Mouse (Mus musculus): ENCODE results near the gene Foxk1.
A peak's percentile ranks its signal among the peaks of the same experiment; 100 is the strongest.

The Foxk1 gene

DNA sequence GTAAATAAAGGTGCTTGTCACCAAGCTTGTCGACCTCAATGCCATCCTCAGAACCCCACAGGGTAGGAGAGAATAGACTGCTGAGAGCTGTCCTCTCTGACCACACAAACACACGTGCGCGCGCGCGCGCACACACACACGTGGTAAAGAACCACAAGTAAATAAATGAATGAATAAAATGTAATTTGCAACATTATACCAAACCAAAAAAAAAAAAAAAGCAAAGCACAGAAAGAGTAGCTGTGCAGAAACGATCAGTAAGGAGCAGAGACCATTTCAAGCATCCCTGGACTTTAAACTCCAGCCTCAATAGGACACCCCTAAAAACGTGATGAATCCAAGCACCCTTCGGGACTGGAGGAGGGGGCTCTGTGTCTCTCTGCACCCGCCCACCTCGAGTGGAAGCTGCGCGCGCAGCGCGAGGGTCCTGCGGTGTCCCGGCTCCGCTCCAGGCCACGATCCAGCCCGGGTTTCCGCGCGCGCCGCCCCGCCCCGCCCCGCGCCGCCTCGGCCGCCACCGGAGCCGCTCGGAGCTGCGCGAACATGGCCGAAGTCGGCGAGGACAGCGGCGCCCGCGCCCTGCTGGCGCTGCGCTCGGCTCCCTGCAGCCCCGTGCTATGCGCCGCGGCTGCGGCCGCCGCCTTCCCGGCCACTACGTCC is at the start of gene Foxk1:
Foxk1 (plus strand) TSS at position 517 of the 660 bp plus-strand sequence.
- peak; percentile 99 for DNase-seq (ENCODE audit: extremely low spot score, low spot score)

DNA sequence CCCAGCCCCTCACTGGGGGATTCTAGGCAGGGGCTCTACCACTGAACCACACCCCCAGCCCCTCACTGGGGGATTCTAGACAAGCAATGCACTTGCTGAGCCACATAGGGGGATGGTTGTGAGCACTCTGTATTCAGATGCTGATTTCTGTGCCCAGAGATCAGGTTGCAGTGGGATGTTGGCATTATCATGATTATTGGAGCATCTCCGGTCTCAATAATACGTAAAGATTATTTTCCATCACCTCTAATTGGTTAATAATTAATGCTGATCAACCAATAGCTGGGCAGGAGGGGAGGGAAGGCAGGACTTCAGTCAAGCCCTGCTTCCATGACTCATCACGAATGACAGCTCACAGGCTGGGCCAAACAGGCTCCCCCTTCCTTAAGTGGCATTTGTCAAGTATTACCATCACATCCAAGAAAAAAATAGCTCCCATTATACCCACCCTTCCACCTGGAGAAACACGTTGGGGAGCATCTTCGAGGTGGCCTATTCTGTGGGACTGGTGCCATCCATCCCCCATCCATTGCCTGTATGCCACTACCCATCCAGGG is 48.9 kb upstream of the Foxk1 start:
- DNase-seq (ENCODE audit: extremely low spot score, low spot score): no peak

DNA sequence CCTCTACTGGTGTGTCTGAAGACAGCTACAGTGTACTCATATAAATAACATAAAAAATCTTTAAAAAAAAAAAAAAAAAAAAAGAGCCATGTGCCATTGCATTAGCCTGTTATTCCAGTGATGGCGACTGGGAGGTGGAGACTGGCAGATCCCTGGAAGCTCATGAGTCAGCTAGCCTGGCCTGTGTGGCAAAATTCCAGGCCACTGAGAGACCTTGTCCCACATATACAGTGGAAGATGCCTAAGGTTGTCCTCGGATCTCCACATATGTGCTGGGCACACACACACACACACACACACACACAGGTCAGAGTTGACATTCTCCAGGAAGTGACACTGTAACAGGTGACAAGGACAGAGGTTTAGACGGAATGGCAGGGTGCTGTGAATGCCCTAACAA is 46.2 kb upstream of the Foxk1 start:
- DNase-seq (ENCODE audit: extremely low spot score, low spot score): no peak

DNA sequence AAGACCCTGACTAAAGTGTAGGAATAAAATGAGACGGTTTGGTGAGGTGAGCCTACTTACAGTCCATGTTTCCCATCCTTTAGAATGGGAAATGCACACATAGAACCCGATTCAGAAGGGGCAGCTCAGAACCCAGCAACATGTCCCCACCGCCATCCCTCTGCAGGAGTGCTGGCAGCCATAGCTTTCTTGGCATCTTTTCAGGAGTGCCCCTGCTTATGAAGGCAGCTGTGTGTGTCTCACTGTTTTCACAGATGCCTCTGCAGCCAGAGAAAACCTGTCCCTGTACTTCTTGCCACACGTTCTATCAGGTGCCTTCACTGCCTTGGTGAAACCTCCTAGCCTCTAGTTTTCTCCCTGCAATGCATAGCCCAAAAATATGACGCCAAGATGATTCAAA is 40.1 kb upstream of the Foxk1 start:
- DNase-seq (ENCODE audit: extremely low spot score, low spot score): no peak

DNA sequence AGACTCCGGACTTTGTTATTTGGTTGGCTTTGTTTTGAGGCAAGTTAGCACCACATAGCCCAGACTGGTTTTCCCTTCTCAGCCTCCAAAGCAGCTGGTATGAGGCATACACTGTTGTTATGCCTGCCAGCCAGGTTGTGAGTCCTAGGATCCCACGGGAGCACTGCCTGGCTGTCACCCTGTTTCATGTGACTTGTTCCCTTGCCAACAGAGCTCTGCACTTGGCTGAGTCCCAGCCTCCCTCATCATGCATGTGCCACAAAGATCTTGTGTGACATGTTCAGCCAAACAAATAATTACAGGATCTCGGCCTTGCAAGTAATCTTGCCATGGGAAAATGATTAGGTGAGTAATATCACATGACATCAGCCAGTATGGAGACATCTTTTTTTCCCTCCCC is 38.4 kb upstream of the Foxk1 start:
- no peak for DNase-seq (ENCODE audit: extremely low spot score, low spot score)

DNA sequence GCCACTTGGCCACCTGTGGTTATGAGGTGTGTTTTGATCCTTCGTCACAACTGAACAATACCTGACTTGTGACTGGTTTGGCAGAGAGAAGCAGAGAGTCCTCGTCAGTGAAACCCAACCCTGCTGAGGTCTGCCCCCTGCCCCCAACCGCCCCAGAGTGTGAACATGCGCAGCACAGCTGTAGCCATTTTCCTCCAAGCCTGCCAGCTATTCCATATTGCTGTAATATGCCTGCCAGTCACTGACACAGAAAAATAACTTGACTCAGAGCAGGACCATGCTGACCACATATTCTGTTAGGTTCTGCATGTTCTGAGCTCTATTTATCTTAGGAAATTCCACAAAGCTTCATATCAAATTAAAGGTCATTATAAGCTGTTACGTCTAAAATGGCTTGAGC is 37.2 kb upstream of the Foxk1 start:
- DNase-seq (ENCODE audit: extremely low spot score, low spot score): no peak

DNA sequence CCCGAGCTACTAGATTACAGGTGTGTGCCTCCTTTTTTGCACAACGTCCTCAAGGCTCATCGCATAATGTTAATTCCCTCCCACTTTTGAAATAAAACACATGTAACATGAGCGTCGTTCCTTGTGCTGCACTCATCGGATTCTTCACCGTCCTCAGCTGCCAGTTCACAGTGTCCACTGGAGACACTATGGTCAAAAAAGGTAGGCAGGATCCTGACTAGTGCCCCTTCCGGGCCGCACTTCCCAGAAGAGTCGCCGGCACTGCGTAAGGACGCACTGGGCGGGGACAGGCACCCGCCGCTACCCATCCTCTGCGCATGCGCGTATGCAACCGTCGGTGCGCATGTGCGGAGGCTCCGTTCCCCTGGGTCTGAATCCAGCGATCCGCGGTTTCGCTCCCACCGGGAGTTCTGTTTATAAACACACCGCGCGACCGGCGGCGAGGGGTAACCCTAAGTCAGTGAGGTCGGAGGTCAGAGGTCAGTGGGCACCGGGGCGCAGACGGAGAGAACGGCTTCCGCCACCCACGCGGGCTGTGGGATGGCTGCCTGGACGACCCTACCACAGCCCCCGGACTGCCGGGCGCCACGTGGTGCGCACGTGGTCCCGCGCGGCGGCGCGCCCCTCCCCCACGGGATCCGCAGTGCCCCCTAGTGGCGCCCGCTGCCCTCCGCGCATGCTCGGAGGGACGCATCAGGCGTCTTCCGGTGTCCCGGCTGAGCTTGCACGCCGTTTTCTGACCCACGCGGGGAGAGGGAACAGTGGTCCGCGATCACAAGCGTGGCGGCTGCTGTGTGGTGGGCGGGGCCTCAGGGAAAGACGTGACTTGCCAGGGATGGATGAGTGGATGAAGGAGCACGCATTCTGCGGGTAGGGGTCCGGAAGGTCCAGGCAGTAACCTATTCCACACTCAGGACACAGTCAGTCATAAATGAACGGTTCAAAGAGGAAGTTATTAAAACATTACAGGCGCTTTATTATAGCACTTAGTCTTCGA is 33.9 kb upstream of the Foxk1 start:
- DNase-seq (ENCODE audit: extremely low spot score, low spot score): peak; percentile 100

DNA sequence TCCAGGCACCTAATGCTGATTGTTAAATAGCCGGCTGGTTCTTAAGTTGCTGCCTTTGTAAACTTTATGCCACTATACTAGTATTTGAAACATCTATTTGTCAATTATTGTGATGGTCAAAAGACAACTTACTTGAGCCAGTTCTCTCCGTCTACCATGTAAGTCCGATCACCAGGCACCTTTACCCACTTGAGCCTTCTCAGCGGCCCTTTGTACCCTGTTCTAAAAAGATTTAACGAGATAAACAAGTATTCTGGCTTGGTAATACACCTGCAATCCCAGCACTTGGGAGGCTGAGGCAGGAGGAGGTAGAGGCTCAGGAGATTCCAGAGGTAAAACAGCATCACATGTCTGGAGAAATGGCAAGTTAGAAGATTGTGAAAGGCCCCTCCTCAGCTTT is 33.2 kb upstream of the Foxk1 start:
- no peak for DNase-seq (ENCODE audit: extremely low spot score, low spot score)

DNA sequence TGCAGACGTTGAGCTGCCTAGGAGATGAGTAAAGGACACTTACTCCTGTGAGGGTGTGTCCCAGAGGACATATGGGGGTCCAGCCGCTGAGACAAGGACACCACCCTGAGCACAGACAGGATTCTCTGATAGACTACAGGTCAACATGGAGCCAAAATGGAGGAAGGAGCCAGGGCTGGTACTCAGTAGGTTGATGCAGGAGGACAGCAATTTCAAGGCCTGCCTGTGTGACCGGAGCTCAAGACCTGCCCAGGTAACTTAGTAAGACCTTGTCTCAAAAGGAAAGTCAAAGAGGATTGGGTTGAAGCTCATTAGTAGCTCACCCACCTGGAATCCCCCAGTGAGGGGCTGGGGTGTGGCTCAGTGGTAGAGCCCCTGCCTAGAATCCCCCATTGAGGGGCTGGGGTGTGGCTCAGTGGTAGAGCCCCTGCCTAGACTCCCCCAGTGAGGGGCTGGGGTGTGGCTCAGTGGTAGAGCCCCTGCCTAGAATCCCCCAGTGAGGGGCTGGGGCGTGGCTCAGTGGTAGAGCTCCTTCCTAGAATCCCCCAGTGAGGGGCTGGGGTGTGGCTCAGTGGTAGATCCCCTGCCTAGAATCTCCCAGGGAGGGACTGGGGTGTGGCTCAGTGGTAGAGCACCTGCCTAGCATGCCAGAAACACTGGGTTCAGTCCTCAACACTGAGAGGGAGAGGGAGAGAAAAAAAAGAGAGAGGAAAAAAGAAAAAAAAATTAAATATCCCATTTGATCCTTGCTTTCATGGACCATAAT is 30.7 kb upstream of the Foxk1 start:
- no peak for DNase-seq (ENCODE audit: extremely low spot score, low spot score)

DNA sequence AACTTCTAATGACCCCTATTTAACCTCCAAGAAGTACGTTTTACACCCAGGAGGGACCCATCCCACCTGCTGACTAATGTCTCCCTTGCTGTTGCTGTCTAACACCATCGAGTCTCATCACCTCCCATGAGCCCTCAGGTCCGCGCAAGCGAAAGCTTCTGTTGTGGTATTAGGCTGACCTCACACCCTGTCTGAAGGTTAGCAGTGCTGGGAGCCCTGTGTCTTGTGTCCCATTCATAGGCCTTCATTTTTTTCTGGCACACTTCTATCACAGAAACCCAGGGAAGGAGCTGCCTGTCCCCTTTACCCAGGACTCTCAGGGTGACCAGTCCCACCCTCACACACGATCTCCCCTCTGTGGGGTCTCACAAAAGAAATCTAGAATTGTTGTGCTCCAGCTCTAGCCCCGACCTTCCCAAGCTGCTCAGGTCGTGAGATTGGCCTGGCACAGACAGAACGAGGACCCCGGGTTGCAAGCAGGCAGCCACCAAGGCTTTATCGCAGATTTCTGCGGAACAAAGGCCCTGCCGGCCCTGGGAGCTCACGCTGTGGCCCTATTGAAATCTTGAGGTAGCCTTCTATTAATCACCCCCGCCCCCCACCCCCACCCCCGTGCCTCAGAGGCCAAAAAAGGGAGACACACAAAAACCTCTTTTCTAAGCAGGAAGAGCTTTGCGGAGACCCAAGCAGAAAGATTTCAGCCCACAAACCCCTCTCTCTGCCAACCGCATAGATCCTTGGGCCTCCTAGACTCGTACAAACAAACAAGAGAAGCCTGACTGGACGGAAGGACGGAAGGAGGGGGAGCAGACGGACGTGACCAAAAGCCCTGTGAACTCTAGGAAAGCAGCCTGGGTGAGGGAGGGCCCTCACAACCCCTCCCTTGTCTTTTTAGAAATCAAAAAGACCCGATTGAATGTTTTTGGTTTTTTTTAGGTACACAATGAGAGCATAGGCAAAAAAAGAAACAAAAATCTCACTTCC is 29.8 kb upstream of the Foxk1 start:
- DNase-seq (ENCODE audit: extremely low spot score, low spot score): peak; percentile 81

DNA sequence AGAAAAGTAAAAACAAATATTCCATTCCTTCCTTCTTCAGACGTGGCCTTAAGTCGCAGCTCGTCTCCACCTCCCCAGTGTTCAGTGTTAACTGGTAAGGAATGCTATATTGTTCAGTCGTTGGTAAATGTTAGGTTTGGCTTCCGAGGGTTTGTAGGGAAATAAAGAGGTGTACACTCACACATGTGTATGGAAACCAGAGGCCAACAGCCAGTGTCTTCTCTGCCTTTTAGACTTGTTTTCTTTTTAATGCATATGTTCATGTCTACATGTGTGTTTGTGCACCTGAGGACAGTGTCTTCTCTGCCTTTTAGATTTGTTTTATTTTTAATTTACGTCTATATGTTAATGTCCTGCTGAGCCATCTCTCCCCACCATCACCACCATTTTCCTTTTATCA is 29.1 kb upstream of the Foxk1 start:
- DNase-seq (ENCODE audit: extremely low spot score, low spot score): no peak

DNA sequence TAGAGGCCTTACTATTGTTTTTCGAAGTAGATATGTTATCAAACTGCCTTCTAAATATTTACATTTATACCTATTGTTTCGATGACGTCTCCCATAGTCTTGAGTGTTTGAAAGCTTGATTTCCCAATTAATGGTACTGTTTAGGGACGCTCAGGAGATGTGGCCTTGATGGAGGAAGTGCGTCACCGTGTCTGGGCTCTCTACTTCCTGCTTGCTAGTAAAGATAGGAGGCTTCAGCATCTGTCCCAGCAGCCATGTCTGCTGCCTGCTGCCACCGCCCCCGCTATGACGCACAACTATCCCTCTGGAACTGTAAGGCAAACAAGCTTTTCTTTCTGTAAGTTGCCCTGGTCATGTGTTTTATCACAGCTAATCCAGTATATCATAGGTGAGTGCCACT is 27.0 kb upstream of the Foxk1 start:
- DNase-seq (ENCODE audit: extremely low spot score, low spot score): no peak

DNA sequence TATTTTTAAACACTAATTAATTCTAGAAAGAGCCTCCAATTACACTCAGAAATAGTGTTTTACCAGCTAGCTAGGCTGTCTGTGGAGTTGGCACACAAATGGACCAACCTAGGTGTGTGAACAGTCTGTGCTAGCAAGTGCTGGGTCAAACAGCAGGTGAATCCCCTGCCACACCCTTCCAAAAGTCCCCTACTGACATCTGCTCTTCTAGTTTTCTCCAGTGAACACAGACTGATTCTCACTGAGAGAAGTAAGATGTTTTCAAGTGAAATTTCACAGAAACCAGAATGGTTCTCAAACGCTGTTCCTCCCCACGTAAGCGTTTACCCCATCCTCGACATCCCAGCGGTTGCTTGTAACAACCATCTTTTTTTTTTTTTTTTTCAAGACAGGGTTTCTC is 25.7 kb upstream of the Foxk1 start:
- no peak for DNase-seq (ENCODE audit: extremely low spot score, low spot score)

DNA sequence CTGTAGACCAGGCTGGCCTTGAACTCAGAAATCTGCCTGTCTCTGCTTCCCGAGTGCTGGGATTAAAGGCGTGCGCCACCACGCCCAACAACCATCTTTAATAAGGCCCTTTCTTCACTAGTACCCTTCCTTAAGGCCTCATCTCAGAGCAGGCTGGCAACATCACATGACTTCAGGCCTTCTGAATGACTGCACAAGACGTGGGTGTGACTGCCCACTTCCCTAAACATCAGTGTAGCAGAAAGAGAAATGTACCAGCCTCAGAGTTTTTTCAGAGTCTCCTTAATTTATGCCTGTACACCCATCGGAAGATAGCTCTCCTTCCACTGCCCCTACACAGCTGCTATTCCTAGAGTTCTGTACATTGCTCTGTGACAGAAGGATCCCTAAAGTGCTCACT is 25.2 kb upstream of the Foxk1 start:
- no peak for DNase-seq (ENCODE audit: extremely low spot score, low spot score)

DNA sequence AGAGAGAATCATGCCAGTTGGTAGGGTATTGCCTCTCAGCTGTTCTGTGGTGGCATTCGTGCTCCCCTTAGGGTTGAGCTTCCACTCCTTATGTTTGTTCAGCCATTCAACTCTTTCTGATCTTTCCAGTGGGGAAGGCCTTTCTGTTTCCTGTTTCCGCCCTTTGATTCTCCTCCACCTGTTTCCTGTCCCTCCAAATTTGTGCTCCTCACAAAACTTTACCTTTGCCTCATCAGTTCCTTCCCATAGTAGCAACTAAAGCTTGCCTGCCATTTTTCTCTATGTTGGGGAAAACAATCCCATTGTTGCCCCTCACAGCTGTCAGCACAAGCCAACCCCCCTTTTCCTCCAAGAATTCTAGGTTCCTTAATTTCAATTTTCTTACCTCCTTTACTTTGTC is 23.2 kb upstream of the Foxk1 start:
- no peak for DNase-seq (ENCODE audit: extremely low spot score, low spot score)

DNA sequence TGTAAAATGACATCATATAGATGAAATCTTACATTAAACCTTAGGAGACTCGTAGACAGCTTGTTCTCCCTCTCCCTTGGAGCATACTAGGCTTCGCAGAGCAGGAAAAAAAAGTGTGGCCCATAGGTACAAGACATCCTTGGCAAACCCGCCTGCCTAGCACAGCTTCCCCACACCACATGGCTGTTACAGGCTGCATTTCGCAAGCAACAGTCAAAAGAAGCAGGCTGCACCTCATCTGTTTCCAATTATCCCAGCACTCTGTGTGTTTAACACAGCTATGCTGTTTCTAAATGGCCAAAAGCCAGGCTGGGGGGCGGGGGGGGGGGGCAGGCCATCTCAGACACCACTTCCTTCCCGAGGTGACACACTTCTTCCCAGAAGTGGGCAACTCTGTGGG is 20.8 kb upstream of the Foxk1 start:
- peak; percentile 42 for DNase-seq (ENCODE audit: extremely low spot score, low spot score)

DNA sequence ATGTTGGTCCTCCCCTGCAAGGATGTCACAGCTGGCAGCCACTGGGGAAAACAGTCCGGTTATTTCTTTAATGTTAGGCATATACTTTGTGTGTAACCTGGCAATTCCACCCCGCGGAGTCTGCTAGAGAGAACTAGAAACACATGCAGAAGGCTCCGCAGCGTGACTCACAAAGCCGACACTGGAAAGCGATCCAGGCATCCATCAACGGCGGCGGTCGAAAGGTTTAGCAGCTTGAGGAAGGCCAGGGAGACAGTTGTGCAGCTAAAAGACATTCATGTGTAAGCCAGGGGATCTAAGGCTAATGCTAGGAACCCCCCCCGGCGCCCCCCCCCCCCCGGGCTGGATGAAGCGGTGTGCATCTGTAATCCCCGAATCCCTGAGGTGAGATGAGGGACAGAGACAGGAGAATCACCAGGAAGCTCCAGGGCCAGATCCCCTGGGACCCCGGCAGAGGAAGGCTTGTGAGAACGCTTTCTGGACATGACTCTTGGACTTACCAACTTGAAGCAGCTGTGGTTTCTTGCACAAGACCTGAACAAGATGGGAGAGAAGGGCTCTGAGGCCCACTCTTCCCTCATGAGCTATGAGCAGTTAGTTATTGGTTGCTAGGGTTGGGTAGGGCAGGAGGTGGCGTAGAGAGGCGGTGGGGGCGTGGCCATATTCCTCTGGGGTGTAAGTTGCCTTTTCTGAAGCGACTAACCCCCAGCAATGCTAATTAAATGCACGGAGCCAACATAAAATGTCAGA is 16.2 kb upstream of the Foxk1 start:
- DNase-seq (ENCODE audit: extremely low spot score, low spot score): peak; percentile 63

DNA sequence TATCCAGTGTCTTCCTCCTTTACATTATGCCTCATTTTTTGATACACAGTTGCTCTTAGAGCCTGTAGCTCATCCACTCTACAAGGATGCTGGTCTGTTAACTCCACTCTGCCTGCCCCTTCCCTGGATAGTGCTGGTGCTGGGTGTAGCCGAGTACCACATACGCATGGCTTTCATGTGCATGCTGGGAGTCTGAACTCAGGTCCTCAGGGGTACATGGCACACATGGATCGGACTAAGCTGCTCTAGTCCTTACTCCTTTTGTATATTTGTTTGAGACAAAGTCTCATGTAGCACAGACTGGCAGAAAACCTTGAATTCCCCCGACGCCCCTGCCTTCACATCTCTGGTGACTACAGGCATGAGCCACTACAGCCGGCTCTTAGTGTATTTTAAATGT is 15.0 kb upstream of the Foxk1 start:
- DNase-seq (ENCODE audit: extremely low spot score, low spot score): peak; percentile 35

DNA sequence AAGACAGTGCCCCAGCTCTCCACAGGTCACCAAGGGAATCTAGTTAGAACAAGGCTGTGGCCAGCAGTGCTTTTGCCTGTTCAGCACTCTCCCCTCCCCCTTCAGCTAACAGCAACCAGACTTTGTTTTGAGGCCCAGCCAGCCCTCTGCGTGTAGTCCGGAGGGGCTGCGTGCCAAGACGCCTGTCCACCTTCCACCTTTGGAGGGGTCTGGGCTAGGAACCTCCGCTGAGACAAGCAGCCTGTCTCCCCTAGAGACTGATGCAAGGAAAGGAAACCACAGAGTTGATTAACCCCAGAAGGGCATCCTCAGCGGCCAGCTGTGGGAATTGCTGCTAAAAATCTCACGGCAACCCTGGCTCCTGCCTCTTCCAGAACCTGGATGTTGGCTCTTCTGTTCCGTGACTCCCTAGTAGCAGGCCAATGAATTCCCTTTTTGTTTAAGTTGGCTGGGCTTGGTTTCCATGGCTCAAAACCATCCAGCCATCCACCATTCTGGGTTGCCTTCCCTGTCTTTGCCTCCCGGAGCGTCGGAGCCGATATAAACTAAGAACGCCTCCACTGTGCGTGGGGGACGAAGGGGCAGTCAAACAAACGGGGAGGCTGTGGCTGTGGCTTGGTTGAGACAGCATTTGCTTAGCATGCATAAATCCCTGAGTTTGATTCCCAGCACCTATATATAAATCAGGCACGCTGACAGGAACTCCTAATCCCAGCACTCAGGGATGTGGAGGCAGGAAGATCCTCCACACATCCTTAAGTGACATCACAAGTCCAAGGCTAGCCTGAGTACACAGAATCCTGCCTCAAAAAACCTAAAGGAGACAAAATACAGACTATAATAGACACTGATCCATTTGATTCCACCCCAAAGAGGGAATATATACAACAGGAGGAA is 14.3 kb upstream of the Foxk1 start:
- peak; percentile 64 for DNase-seq (ENCODE audit: extremely low spot score, low spot score)

All from neural tube, embryonic 10.5 days (tissue).